Mouse (Mus musculus) MEL (cell line): ENCODE measurements at regions not wholly inside any gene's neighbourhood (a gene's known extent, or its start where the extent isn't known, plus 50 kb on each side); places are given as distances from the start of the nearest gene placed in this dataset.

Experiments
- DNase-seq: peaks from one replicate; pipeline ENCODE4 v3.0.0; 2011; ENCODE audit warnings: low read depth, low spot score
- H3K27ac ChIP-seq: 2 replicates; pipeline ENCODE4 v1.5.1; 2012; ENCODE audit warnings: low read depth, mild to moderate bottlenecking, control low read depth, low read length, moderate library complexity; ENCODE audit not compliant: control insufficient read depth
- H3K27me3 ChIP-seq, 2 experiments: fragments of 150-350 bp in 1 of 2; sonication (generic) in 1 of 2; 2 replicates each; pipeline ENCODE4 v1.6.1; 2012; ENCODE audit warnings: low read length in 2 of 2, mild to moderate bottlenecking in 2 of 2, improper control_type of control experiment in 1 of 2, moderate library complexity in 1 of 2; ENCODE audit not compliant: insufficient read depth in 2 of 2, control insufficient read depth in 1 of 2
- H3K36me3 ChIP-seq, 2 experiments: 2 replicates each; pipeline ENCODE4 v1.6.1; 2012 to 2014; ENCODE audit warnings: low read length in 2 of 2, improper control_type of control experiment in 1 of 2, inconsistent platforms in 1 of 2, mild to moderate bottlenecking in 1 of 2; ENCODE audit not compliant: insufficient read depth in 2 of 2, control insufficient read depth in 1 of 2
- H3K4me1 ChIP-seq, 2 experiments: fragments of 150-350 bp in 1 of 2; sonication (generic) in 1 of 2; 2 replicates each; pipeline ENCODE4 v1.6.1; 2012; ENCODE audit warnings: low read length in 2 of 2, improper control_type of control experiment in 1 of 2, mild to moderate bottlenecking in 1 of 2; ENCODE audit not compliant: insufficient read depth in 2 of 2, control insufficient read depth in 1 of 2
- H3K4me3 ChIP-seq, 2 experiments: fragments of 150-350 bp in 1 of 2; sonication (generic) in 1 of 2; 2 replicates each; pipeline ENCODE4 v1.5.1; 2012; ENCODE audit warnings: low read depth in 2 of 2, low read length in 2 of 2, mild to moderate bottlenecking in 2 of 2, moderate library complexity in 2 of 2, control low read depth in 1 of 2, improper control_type of control experiment in 1 of 2; ENCODE audit not compliant: control insufficient read depth in 1 of 2, insufficient read depth in 1 of 2
- H3K79me2 ChIP-seq: 2 replicates; pipeline ENCODE4 v1.6.1; 2012; ENCODE audit warnings: mild to moderate bottlenecking, low read length, moderate library complexity; ENCODE audit not compliant: control insufficient read depth, poor library complexity, insufficient read depth
- H3K9ac ChIP-seq: 2 replicates; pipeline ENCODE4 v1.6.1; 2012; ENCODE audit warnings: low read depth, mild to moderate bottlenecking, control low read depth, low read length, moderate library complexity; ENCODE audit not compliant: control insufficient read depth, poor library complexity, severe bottlenecking
- H3K9me3 ChIP-seq: fragments of 150-350 bp; sonication (generic); replicated peaks from 2 replicates; pipeline ENCODE4 v1.6.1; 2012; ENCODE audit warnings: mild to moderate bottlenecking, low read length, improper control_type of control experiment, moderate library complexity; ENCODE audit not compliant: insufficient read depth
- CTCF ChIP-seq, 3 experiments: IDR thresholded peaks in 2 of 3; conservative IDR thresholded peaks in 1 of 3; 2 replicates each; pipeline ENCODE4 v1.5.1; 2011 to 2012; ENCODE audit warnings: low read length in 3 of 3, low read depth in 2 of 3, mild to moderate bottlenecking in 2 of 3, improper control_type of control experiment in 1 of 3, inconsistent platforms in 1 of 3, mixed read lengths in 1 of 3, moderate library complexity in 1 of 3; ENCODE audit not compliant: control insufficient read depth in 1 of 3, insufficient read depth in 1 of 3, poor library complexity in 1 of 3, severe bottlenecking in 1 of 3
- EP300 ChIP-seq, 2 experiments: IDR thresholded peaks; 2 replicates each; pipeline ENCODE4 v1.6.1; 2011; ENCODE audit warnings: improper control_type of control experiment in 2 of 2, low read length in 2 of 2, low read depth in 1 of 2, mild to moderate bottlenecking in 1 of 2
- MAFK ChIP-seq: IDR thresholded peaks from 2 replicates; pipeline ENCODE4 v1.6.1; 2011; ENCODE audit warnings: low read depth, mild to moderate bottlenecking, low read length, improper control_type of control experiment, borderline replicate concordance
- MAZ ChIP-seq: IDR thresholded peaks from 2 replicates; pipeline ENCODE4 v1.6.1; 2012; ENCODE audit warnings: low read depth, mild to moderate bottlenecking, inconsistent platforms, low read length, improper control_type of control experiment
- MEF2A ChIP-seq: IDR thresholded peaks from 2 replicates; pipeline ENCODE4 v1.6.1; 2014; ENCODE audit warnings: low read depth, mild to moderate bottlenecking, inconsistent platforms, low read length, improper control_type of control experiment; ENCODE audit not compliant: poor library complexity, insufficient replicate concordance, severe bottlenecking; ENCODE audit errors: extremely low read depth
- POLR2A ChIP-seq, 2 experiments: IDR thresholded peaks; 2 replicates each; pipeline ENCODE4 v1.6.1; 2011 to 2012; ENCODE audit warnings: low read length in 2 of 2, mild to moderate bottlenecking in 2 of 2, control low read depth in 1 of 2, improper control_type of control experiment in 1 of 2, low read depth in 1 of 2, moderate library complexity in 1 of 2; ENCODE audit not compliant: control insufficient read depth in 1 of 2, insufficient read depth in 1 of 2, poor library complexity in 1 of 2
- RAD21 ChIP-seq: IDR thresholded peaks from 2 replicates; pipeline ENCODE4 v1.6.1; 2011; ENCODE audit warnings: mild to moderate bottlenecking, low read depth, low read length, improper control_type of control experiment
- TAL1 ChIP-seq: IDR thresholded peaks from 2 replicates; pipeline ENCODE4 v1.6.1; 2012; ENCODE audit warnings: mild to moderate bottlenecking, inconsistent platforms, low read length, moderate library complexity, mixed read lengths
- ZC3H11A ChIP-seq: IDR thresholded peaks from 2 replicates; pipeline ENCODE4 v1.6.1; 2012; ENCODE audit warnings: low read depth, mild to moderate bottlenecking, inconsistent platforms, low read length, improper control_type of control experiment
- ZKSCAN1 ChIP-seq: IDR thresholded peaks from 2 replicates; pipeline ENCODE4 v1.6.1; 2012; ENCODE audit warnings: low read depth, mild to moderate bottlenecking, inconsistent platforms, low read length, improper control_type of control experiment, moderate library complexity

DNA sequence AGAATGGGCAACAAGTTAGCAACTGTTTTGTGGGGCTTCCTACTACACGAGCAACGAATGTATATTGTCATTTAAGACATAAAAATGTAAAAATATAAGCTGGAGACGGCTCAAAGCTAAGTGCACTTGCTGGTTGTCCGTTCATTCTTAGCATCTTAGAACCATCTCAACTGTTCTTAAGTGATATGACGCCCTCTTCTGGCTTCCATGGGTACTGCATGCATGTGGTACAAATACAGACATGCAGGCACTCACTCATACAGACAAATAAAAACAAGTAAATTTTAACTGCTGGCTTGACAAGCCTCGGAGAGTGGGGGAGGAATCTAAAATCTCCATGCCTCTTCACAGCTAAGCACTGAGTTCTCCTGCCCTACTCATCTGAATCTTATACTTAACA, 55.3 kb upstream of the Topaz1 start:
- no peak overlapping the region for H3K27ac ChIP-seq
- H3K36me3 ChIP-seq: no peaks in the 10 kb centered on the region
- TF ChIP-seq MAFK: no peak
- TF ChIP-seq POLR2A (IDR thresholded peaks at IDR 0.05; ENCODE audit: control insufficient read depth in 1 of 2, insufficient read depth in 1 of 2, low read depth in 1 of 2, low read length in 2 of 2, poor library complexity in 1 of 2): no peak
- peak in 2 of 3 experiments; percentile 37 to 39; a peak in 3 of 6 replicates for TF ChIP-seq CTCF (IDR thresholded peaks at IDR 0.05 in 2 of 3, conservative IDR thresholded peaks at IDR 0.05 in 1 of 3; ENCODE audit: control insufficient read depth in 1 of 3, insufficient read depth in 1 of 3, low read depth in 2 of 3, low read length in 3 of 3, poor library complexity in 1 of 3, severe bottlenecking in 1 of 3)
- no peak for TF ChIP-seq ZC3H11A
- peak; percentile 23 for TF ChIP-seq RAD21
- TF ChIP-seq, all 39 proteins: peak for 2
- DNase-seq: peak; percentile 58
- H3K79me2 ChIP-seq: no peaks in the 10 kb centered on the region
- no peak overlapping the region for H3K4me3 ChIP-seq
- H3K27me3 ChIP-seq: peaks cover 0 to 1% of the 10 kb centered on the region in 2 experiments; a peak in 1 of 4 replicates
- no peak overlapping the region for H3K9ac ChIP-seq
- H3K9me3 ChIP-seq: no peaks in the 10 kb centered on the region
- no peaks in the 10 kb centered on the region for H3K4me1 ChIP-seq

DNA sequence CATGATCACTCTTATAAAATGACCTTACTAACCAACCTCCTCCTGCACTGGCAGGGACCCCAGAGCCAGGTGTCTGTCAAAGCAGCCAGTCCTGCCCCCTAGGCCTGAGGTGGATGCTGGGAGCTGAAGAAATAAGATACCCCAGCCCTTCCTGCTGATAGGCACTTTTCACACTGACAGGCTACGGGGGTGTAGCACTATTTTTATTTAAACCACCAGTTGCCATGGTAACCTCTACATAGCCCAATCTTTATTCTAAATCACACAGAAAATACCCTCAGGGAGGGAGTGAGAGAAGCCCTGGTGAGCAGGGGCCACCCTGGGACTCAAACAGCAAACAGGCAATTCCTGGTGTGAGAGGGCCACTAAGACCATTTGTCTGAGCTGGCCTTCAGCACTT, 51.4 kb upstream of the Topaz1 start:
- no peak overlapping the region for H3K27ac ChIP-seq
- peaks cover 0 to 1% of the 10 kb centered on the region in 2 experiments; a peak in 3 of 4 replicates for H3K27me3 ChIP-seq
- H3K4me3 ChIP-seq: no peak overlapping the region
- no peaks in the 10 kb centered on the region for H3K79me2 ChIP-seq
- no peaks in the 10 kb centered on the region for H3K9me3 ChIP-seq
- no peaks in the 10 kb centered on the region for H3K4me1 ChIP-seq
- H3K36me3 ChIP-seq: no peaks in the 10 kb centered on the region
- no peak for DNase-seq
- no peak overlapping the region for H3K9ac ChIP-seq
- TF ChIP-seq EP300 (IDR thresholded peaks at IDR 0.05; ENCODE audit: low read depth in 1 of 2, low read length in 2 of 2): no peak
- no peak for TF ChIP-seq MEF2A
- no peak for TF ChIP-seq ZKSCAN1
- no peak for TF ChIP-seq POLR2A (IDR thresholded peaks at IDR 0.05; ENCODE audit: control insufficient read depth in 1 of 2, insufficient read depth in 1 of 2, low read depth in 1 of 2, low read length in 2 of 2, poor library complexity in 1 of 2)
- no peak for TF ChIP-seq MAZ
- no peak for TF ChIP-seq TAL1
